Mouse (Mus musculus) layer of hippocampus, adult 9-10 months (tissue): Measurements from ENCODE around the gene Mtmr3.
"Not testable (repeated sequence)": the region's sequence is repeated elsewhere in the genome, so short reads cannot be mapped to it uniquely, and the experiment has no call there.

Experiments used
- DNase-seq: peaks from one replicate; pipeline ENCODE4 v3.0.0; 2022; ENCODE audit warnings: low spot score

Gene Mtmr3

GRCm38 (mm10) chr11:4601890-4602289 is 7.2 kb upstream of the Mtmr3 start:
- no peak for DNase-seq

- DNase-seq = no peak
These were observed 5.3 kb upstream of the Mtmr3 start for GRCm38 (mm10) chr11:4599916-4600315.

- DNase-seq = no peak
These were observed 3.7 kb upstream of the Mtmr3 start for GRCm38 (mm10) chr11:4598411-4598810.

- DNase-seq = peak; percentile 12
These were observed 635 bp downstream of the Mtmr3 start for GRCm38 (mm10) chr11:4593849-4594607.

GRCm38 (mm10) chr11:4593491-4593848 is 1.2 kb downstream of the Mtmr3 start:
- DNase-seq = no peak

- DNase-seq = no peak
These were observed 2.9 kb downstream of the Mtmr3 start for GRCm38 (mm10) chr11:4591811-4592210.

- no peak for DNase-seq
These were observed 16.0 kb downstream of the Mtmr3 start for GRCm38 (mm10) chr11:4578682-4579081.

- DNase-seq = no peak
These were observed 17.6 kb downstream of the Mtmr3 start for GRCm38 (mm10) chr11:4577079-4577478.

- not testable (repeated sequence) for DNase-seq
These were observed 18.5 kb downstream of the Mtmr3 start for GRCm38 (mm10) chr11:4576090-4576732.

GRCm38 (mm10) chr11:4571491-4571901 is 23.2 kb downstream of the Mtmr3 start:
- peak; percentile 16 for DNase-seq

- no peak for DNase-seq
These were observed 28.3 kb downstream of the Mtmr3 start for GRCm38 (mm10) chr11:4566333-4566732.

GRCm38 (mm10) chr11:4565545-4565944 is 29.1 kb downstream of the Mtmr3 start:
- no peak for DNase-seq

GRCm38 (mm10) chr11:4553274-4554063 is 41.2 kb downstream of the Mtmr3 start:
- no peak for DNase-seq

GRCm38 (mm10) chr11:4547569-4547968 is 47.1 kb downstream of the Mtmr3 start:
- DNase-seq = no peak

GRCm38 (mm10) chr11:4545976-4546375 is 48.7 kb downstream of the Mtmr3 start:
- no peak for DNase-seq

- no peak for DNase-seq
These were observed 49.3 kb downstream of the Mtmr3 start for GRCm38 (mm10) chr11:4545401-4545800.

- not testable (repeated sequence) for DNase-seq
These were observed 50.1 kb downstream of the Mtmr3 start for GRCm38 (mm10) chr11:4544627-4544921.

- DNase-seq = no peak
These were observed 50.7 kb downstream of the Mtmr3 start for GRCm38 (mm10) chr11:4543746-4544626.

- no peak for DNase-seq
These were observed 51.6 kb downstream of the Mtmr3 start for GRCm38 (mm10) chr11:4543040-4543551.

- DNase-seq = no peak
These were observed 58.0 kb downstream of the Mtmr3 start for GRCm38 (mm10) chr11:4536645-4537044.

- DNase-seq = no peak
These were observed 67.5 kb downstream of the Mtmr3 start for GRCm38 (mm10) chr11:4527132-4527531.

- DNase-seq = no peak
These were observed 72.5 kb downstream of the Mtmr3 start for GRCm38 (mm10) chr11:4522142-4522664.
